Mouse (Mus musculus) liver, postnatal 0 days (tissue): ENCODE results near the gene Gm37240. TPM values are rescaled to one million over a fixed set of nuclear protein-coding genes. Genes with fewer than 3 reads are reported as not detected.

ENCODE experiments used
- ATAC-seq: fragments of 200-750 bp; cut with Nextera tagmentation; 2 replicates; pipeline ENCODE4 v1.8.0; 2017; ENCODE audit warnings: mild to moderate bottlenecking, moderate library complexity
- DNase-seq: peaks from one replicate; pipeline ENCODE4 v3.0.0-alpha.2; 2016
- H3K27ac ChIP-seq: fragments of 300-500 bp; sonication (generic); 2 replicates; pipeline ENCODE4 v1.5.1; 2014; ENCODE audit warnings: antibody characterized with exemption, moderate library complexity, mild to moderate bottlenecking, low read depth
- H3K27me3 ChIP-seq: fragments of 300-500 bp; sonication (generic); 2 replicates; pipeline ENCODE4 v1.6.1; 2014; ENCODE audit warnings: low read length, control low read depth, mixed read lengths; ENCODE audit not compliant: insufficient read depth
- H3K36me3 ChIP-seq: fragments of 300-500 bp; sonication (generic); replicated peaks from 2 replicates; pipeline ENCODE4 v1.6.1; 2014; ENCODE audit warnings: mild to moderate bottlenecking, control low read depth, low read length, moderate library complexity, mixed read lengths; ENCODE audit not compliant: insufficient read depth
- H3K4me1 ChIP-seq: fragments of 300-500 bp; sonication (generic); 2 replicates; pipeline ENCODE4 v1.6.1; 2014; ENCODE audit warnings: antibody characterized with exemption, mild to moderate bottlenecking, control low read depth; ENCODE audit not compliant: insufficient read depth
- H3K4me2 ChIP-seq: fragments of 300-500 bp; sonication (generic); 2 replicates; pipeline ENCODE4 v1.6.1; 2014; ENCODE audit warnings: low read depth, mild to moderate bottlenecking, low read length, moderate library complexity, mixed read lengths
- H3K4me3 ChIP-seq: fragments of 300-500 bp; sonication (generic); 2 replicates; pipeline ENCODE4 v1.5.1; 2014; ENCODE audit warnings: low read depth, low read length
- H3K9ac ChIP-seq: fragments of 300-500 bp; sonication (generic); replicated peaks from 2 replicates; pipeline ENCODE4 v1.6.1; 2014; ENCODE audit warnings: mild to moderate bottlenecking, moderate library complexity
- H3K9me3 ChIP-seq: fragments of 300-500 bp; sonication (generic); 2 replicates; pipeline ENCODE4 v1.6.1; 2016; ENCODE audit warnings: mild to moderate bottlenecking, control low read depth, low read length, mixed read lengths
- CTCF ChIP-seq: sonication (generic); IDR thresholded peaks from 2 replicates; pipeline ENCODE4 v1.5.1; 2016; ENCODE audit warnings: antibody characterized with exemption, low read depth
- EP300 ChIP-seq: IDR thresholded peaks from 2 replicates; pipeline ENCODE4 v1.6.1; 2016; ENCODE audit warnings: antibody characterized with exemption, low read depth, mild to moderate bottlenecking
- WGBS: fragments of 180-500 bp; shearing (Covaris S2); extraction: QIAGEN DNeasy Blood & Tissue Kit; methylation state at CpG from one replicate; pipeline ENCODE4 v1.1.7; 2014; ENCODE audit not compliant: insufficient replicate concordance; 5-methylcytosine and 5-hydroxymethylcytosine counted together
- polyA plus RNA-seq: library from polyadenylated mRNA; unstranded; fragments of >200 nt; fragmentation: Nextera tagmentation; extraction: Ambion mirVana; gene quantifications from 2 replicates; pipeline ENCODE4 v1.2.1, GENCODE M21; 2015

Gene Gm37240
- polyA plus RNA-seq, 1 experiment from 2014 or later: 0.72 TPM

DNA sequence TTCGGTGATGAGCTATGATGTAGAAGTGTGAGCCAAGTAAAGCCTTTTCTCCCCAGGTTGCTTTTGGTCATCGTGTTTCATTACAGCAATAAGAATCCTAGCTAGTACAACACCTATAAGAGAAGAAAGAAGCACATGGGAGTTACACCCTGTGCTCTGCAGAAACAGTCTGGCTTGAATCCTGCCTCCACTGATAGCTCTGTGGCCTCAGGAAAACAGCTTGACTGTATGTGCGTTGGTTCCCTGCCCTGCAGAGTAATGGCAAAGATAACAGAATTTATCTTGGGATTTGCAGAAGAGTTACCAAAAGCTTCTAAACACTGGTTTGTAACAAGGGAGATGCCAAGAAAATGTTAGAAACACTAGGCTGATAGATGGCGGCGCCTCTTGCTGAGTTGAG lies 75.3 kb downstream of the Gm37240 start:
- Histone ChIP-seq H3K27ac (no peak overlapping the region), H3K27me3 (no peaks in the 10 kb centered on the region), H3K9ac (no peak overlapping the region), H3K4me3 (no peak overlapping the region), H3K36me3 (no peaks in the 10 kb centered on the region), H3K4me2 (no peak overlapping the region), H3K9me3 (no peaks in the 10 kb centered on the region), H3K4me1 (peaks cover 4% of the 10 kb centered on the region; the same call in 1 of the 2 replicates)
- DNase-seq (no peak), ATAC-seq (no peak)
- WGBS: 65% methylated on average over 5 of the region's 5 CpGs
- TF ChIP-seq CTCF: no peak
- no peak for TF ChIP-seq EP300

DNA sequence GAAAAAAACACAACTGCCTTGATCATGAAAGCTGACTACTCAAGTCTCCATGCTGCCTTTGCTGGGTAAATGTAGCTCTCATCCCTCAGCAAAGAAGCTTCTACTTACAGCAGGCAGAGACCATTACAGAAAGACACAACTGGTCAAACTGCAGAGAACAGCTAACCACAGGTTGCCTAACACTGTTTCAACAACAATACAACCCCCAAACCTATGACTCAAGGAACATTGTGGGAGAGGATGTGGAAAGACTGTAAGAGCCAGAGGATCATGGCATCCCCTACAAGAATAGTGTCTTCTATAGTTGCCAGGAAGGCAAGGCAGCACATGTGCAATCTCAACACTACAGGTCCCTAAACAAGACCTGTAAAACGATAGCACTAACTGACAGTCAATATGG lies 94.2 kb downstream of the Gm37240 start:
- H3K27ac ChIP-seq: no peak overlapping the region
- H3K9me3 ChIP-seq: no peaks in the 10 kb centered on the region
- WGBS: 69% methylated on average over 1 of the region's 1 CpGs
- no peak overlapping the region for H3K4me3 ChIP-seq
- H3K4me1 ChIP-seq: no peaks in the 10 kb centered on the region
- ATAC-seq: no peak
- TF ChIP-seq EP300: no peak
- TF ChIP-seq CTCF: no peak
- no peak overlapping the region for H3K9ac ChIP-seq
- H3K27me3 ChIP-seq: no peaks in the 10 kb centered on the region
- no peak overlapping the region for H3K4me2 ChIP-seq
- no peak for DNase-seq
- H3K36me3 ChIP-seq: no peaks in the 10 kb centered on the region

DNA sequence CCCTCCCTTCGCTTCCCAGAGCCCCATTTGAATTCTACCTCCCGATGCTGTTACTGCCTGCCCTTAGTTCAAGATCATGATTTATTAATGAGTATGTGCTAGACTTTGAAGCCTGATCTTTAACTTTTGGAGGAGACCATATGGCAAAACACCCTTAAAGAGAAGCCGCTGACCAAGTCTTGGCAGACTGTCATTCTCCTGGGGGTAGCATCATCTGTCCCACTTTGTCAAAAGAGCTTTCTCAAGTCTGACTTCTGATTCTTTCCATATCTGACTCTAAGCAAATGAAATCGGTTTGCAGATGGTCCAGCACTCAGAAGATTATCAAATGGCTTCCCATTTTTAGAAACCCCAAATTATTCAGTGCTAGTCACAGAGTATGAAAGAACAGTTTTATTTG lies 97.6 kb downstream of the Gm37240 start:
- Histone ChIP-seq H3K27me3 (no peaks in the 10 kb centered on the region), H3K27ac (no peak overlapping the region), H3K4me3 (no peak overlapping the region), H3K9me3 (no peaks in the 10 kb centered on the region), H3K4me1 (no peaks in the 10 kb centered on the region), H3K4me2 (no peak overlapping the region), H3K36me3 (no peaks in the 10 kb centered on the region), H3K9ac (no peak overlapping the region)
- ATAC-seq: no peak
- no peak for DNase-seq
- WGBS: 73% methylated on average over 4 of the region's 4 CpGs
- TF ChIP-seq EP300 (no peak), CTCF (no peak)

DNA sequence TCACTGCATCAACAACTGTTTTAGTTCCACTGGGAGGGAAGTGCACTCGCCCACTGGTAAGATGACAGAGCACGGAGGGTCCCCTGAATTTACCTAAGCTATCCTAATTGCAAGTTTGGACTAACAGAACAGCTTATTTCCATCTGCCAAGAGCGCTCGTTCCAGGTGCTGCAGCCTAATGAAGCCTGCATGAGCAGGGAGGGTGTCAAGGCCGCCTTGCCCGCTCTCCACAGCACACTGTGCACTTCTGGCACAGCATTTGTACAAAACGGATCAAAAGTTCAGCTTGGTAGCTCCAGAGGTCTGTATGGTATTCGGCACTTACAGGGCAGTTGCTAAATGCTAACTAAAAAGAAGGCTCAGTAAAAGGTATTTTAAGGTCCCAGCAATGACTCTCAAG lies 100.8 kb downstream of the Gm37240 start:
- H3K27me3 ChIP-seq: no peaks in the 10 kb centered on the region
- no peaks in the 10 kb centered on the region for H3K36me3 ChIP-seq
- H3K4me2 ChIP-seq: no peak overlapping the region
- H3K4me3 ChIP-seq: no peak overlapping the region
- H3K27ac ChIP-seq: no peak overlapping the region
- DNase-seq (no peak), ATAC-seq (no peak)
- WGBS: 74% methylated on average over 8 of the region's 8 CpGs
- H3K9me3 ChIP-seq: no peaks in the 10 kb centered on the region
- TF ChIP-seq CTCF (no peak), EP300 (no peak)
- H3K4me1 ChIP-seq: no peaks in the 10 kb centered on the region
- H3K9ac ChIP-seq: no peak overlapping the region

DNA sequence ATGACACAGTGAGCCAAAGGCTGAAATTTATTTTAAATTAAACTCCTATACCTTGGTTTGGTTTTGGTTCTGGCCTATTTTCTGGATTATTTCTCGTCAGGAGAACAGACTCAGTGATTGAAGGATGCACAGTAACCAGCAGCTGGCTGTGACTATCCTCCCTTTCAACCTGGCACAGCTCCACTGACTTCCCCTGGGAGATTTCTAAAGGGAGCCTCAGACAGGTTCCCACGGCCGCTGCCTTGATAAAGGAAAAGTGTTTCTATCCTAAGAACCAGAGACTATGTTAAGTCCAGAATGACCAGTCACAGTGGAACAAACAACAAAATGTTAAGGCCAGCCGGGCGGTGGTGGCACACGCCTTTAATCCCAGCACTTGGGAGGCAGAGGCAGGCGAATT lies 106.4 kb downstream of the Gm37240 start:
- no peak overlapping the region for H3K9ac ChIP-seq

DNA sequence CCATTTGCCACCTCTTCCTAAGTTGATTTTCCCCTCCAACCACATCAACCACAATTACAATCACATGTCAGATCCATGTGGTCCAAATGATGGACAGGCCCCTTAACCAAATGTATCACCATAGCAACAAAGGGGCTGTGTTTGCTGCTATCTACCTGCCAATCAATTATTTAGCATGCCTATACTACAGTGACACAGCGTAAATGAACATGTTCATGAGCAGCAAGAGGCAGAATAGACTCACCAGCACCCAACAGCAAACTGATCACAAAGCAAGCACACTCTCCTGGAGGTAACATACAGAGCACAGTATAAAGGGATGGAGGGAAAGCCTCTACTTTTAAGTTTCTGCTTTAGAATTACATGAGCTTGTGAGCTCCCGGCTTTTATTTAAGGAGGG lies 107.0 kb downstream of the Gm37240 start:
- ATAC-seq (no peak), DNase-seq (no peak)
- Histone ChIP-seq H3K9ac (no peak overlapping the region), H3K27ac (no peak overlapping the region), H3K36me3 (no peaks in the 10 kb centered on the region), H3K27me3 (no peaks in the 10 kb centered on the region), H3K4me2 (no peak overlapping the region), H3K4me1 (no peaks in the 10 kb centered on the region), H3K4me3 (no peak overlapping the region), H3K9me3 (no peaks in the 10 kb centered on the region)
- TF ChIP-seq EP300: no peak
- WGBS: 74% methylated on average over 2 of the region's 2 CpGs

More for the DNA sequence above, 106.4 kb downstream of the Gm37240 start:
- Histone ChIP-seq H3K4me3 (no peak overlapping the region), H3K27me3 (no peaks in the 10 kb centered on the region), H3K4me1 (no peaks in the 10 kb centered on the region), H3K4me2 (no peak overlapping the region), H3K36me3 (no peaks in the 10 kb centered on the region), H3K9me3 (no peaks in the 10 kb centered on the region), H3K27ac (no peak overlapping the region)
- DNase-seq (no peak), ATAC-seq (no peak)
- no peak for TF ChIP-seq CTCF
- no peak for TF ChIP-seq EP300
- 80% methylated on average over 7 of the region's 7 CpGs for WGBS

DNA sequence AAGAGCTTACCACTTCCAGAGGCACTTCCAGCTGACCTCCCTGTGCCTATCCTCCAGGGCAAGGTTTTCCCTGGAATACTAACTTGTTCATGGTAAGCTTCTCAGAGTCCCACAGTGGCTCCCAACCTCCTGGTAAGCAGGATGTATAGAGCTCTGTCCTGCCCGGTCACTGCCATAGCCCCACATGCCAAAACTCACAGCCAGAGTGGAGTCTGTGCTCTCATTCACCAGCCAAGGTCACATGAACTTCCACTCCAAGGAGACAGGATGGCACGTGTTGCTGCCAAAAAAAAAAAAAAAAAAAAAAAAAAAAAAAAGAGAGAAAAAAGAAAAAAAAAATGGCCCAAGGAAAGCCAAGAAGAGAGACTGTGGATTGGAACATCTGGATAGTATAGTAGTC lies 109.5 kb downstream of the Gm37240 start:
- no peak overlapping the region for H3K9ac ChIP-seq
- DNase-seq (no peak), ATAC-seq (no peak)
- H3K4me2 ChIP-seq: no peak overlapping the region
- no peaks in the 10 kb centered on the region for H3K27me3 ChIP-seq
- TF ChIP-seq CTCF (no peak), EP300 (no peak)
- no peaks in the 10 kb centered on the region for H3K36me3 ChIP-seq
- no peaks in the 10 kb centered on the region for H3K4me1 ChIP-seq
- no peaks in the 10 kb centered on the region for H3K9me3 ChIP-seq
- WGBS: 66% methylated on average over 2 of the region's 2 CpGs
- H3K27ac ChIP-seq: no peak overlapping the region
- no peak overlapping the region for H3K4me3 ChIP-seq
